Mouse (Mus musculus) MEL (cell line): Measurements from ENCODE around the gene Ppard.

ENCODE experiments used
- BHLHE40 ChIP-seq: IDR thresholded peaks from 2 replicates; pipeline ENCODE4 v1.6.1; 2012; ENCODE audit warnings: low read depth, mild to moderate bottlenecking, inconsistent platforms, low read length, improper control_type of control experiment, borderline replicate concordance
- CTCF ChIP-seq, 3 experiments: IDR thresholded peaks in 2 of 3; conservative IDR thresholded peaks in 1 of 3; 2 replicates each; pipeline ENCODE4 v1.5.1; 2011 to 2012; ENCODE audit warnings: low read length in 3 of 3, low read depth in 2 of 3, mild to moderate bottlenecking in 2 of 3, improper control_type of control experiment in 1 of 3, inconsistent platforms in 1 of 3, mixed read lengths in 1 of 3, moderate library complexity in 1 of 3; ENCODE audit not compliant: control insufficient read depth in 1 of 3, insufficient read depth in 1 of 3, poor library complexity in 1 of 3, severe bottlenecking in 1 of 3
- GATA1 ChIP-seq: IDR thresholded peaks from 2 replicates; pipeline ENCODE4 v1.6.1; 2011; ENCODE audit warnings: low read depth, low read length, improper control_type of control experiment
- MXI1 ChIP-seq: IDR thresholded peaks from 2 replicates; pipeline ENCODE4 v1.6.1; 2011; ENCODE audit warnings: mild to moderate bottlenecking, low read depth, low read length, improper control_type of control experiment
- POLR2A ChIP-seq, 2 experiments: IDR thresholded peaks; 2 replicates each; pipeline ENCODE4 v1.6.1; 2011 to 2012; ENCODE audit warnings: low read length in 2 of 2, mild to moderate bottlenecking in 2 of 2, control low read depth in 1 of 2, improper control_type of control experiment in 1 of 2, low read depth in 1 of 2, moderate library complexity in 1 of 2; ENCODE audit not compliant: control insufficient read depth in 1 of 2, insufficient read depth in 1 of 2, poor library complexity in 1 of 2
- SIN3A ChIP-seq: IDR thresholded peaks from 2 replicates; pipeline ENCODE4 v1.6.1; 2012; ENCODE audit warnings: low read length, improper control_type of control experiment, inconsistent platforms

DNA sequence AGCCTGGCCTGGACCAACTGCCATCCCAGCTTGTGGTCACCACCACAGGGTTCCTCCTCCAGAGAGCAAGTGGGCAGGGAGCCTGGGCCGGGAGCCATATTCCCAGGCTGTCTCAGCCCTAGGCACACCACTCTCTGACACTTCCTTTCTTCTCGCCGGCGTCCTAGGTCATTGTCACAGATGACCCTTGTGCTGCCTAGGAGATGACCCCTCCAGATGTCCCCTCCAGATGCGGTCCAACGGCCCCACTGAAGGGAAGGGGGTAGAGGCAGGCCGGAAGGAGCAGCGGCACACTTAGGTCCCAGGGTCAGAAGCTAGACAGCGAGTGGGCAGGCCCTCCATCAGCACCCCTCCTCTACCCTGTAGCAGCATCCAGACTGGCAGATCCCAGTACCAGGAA lies 67.8 kb downstream of the Ppard start:
- TF ChIP-seq MXI1, result no peak
- TF ChIP-seq CTCF (IDR thresholded peaks at IDR 0.05 in 2 of 3, conservative IDR thresholded peaks at IDR 0.05 in 1 of 3; ENCODE audit: control insufficient read depth in 1 of 3, insufficient read depth in 1 of 3, low read depth in 2 of 3, low read length in 3 of 3, poor library complexity in 1 of 3, severe bottlenecking in 1 of 3), result no peak
- TF ChIP-seq BHLHE40, result no peak
- no peak for TF ChIP-seq POLR2A (IDR thresholded peaks at IDR 0.05; ENCODE audit: control insufficient read depth in 1 of 2, insufficient read depth in 1 of 2, low read depth in 1 of 2, low read length in 2 of 2, poor library complexity in 1 of 2)
- TF ChIP-seq SIN3A, result no peak
- no peak for TF ChIP-seq GATA1
